Mouse (Mus musculus) kidney, postnatal 10 days (tissue): ENCODE measurements around the gene Scn3a.
A peak's percentile ranks its signal among the peaks of the same experiment; 100 is the strongest.

Experiments used
- DNase-seq: peaks from one replicate; pipeline ENCODE4 v3.0.0; 2021; ENCODE audit warnings: mixed read lengths

The Scn3a gene

GRCm38 (mm10) chr2:65566793-65567787, at the start of gene Scn3a:
Scn3a (minus strand) TSS chr2:65567627.
- DNase-seq: peak; percentile 60

- DNase-seq: no peak
These were observed 44.5 kb upstream of the Scn3a start for GRCm38 (mm10) chr2:65611887-65612286.

DNA sequence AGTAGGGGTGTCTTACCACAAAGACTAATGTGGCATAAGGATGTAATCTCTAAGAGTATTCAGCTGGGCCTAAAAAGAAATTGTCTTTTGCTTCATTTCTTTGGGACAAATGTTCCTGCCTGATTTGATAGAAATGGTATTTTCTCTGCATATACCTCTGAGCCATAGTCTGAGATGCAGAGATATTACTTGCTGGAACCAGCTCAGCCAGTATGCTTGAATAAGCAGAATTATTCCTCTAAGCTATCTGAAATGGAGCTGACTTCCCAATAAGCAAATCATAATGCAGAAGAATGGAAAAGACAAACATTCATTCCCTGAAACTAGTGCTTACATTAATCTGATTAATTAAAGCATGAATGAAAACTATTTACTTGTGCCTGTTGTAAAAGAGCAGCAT, 40.4 kb upstream of the Scn3a start:
- DNase-seq: no peak

DNA sequence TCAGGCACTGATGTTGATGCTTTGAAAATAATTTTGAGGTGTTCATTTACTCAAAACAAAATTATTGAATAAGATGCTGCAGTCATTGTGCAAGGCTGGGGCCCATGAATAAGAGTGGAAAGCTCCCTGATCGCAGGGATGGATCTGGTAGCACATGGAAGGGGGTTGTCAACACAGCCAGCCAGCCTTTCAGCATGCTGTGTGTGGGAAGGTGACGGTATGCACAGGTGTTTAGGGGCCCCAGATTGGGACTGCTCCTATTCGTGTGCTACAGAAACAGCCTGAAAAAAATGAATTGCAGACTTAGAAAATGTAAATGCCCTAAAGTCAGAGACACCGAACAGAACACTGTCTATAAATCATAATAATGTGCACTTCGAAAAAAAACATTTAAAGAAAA, 20.3 kb upstream of the Scn3a start:
- DNase-seq: no peak

DNA sequence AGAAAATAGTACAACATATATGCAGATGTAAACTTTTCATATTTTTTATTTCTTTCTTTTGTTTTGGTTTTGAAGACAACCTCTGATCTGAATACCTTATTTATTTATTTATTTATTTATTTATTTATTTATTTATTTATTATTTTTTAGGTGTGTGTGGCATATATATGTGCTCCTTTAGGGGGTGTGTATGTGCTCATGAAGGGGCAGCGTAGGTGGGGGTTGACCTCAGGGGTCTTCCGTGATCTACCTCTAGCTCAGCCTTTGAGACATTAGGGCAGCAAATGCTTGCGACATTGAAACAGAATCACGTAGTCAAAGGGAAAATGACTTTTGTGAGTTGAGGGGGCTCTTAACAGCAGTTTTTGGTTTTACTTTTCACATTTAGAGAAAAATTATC, 498 bp upstream of the Scn3a start:
- no peak for DNase-seq

GRCm38 (mm10) chr2:65563898-65564297, 3.5 kb downstream of the Scn3a start:
- no peak for DNase-seq

GRCm38 (mm10) chr2:65557719-65558118, 9.7 kb downstream of the Scn3a start:
- DNase-seq: no peak

- DNase-seq: no peak
These were observed 12.8 kb downstream of the Scn3a start for GRCm38 (mm10) chr2:65554662-65555061.

DNA sequence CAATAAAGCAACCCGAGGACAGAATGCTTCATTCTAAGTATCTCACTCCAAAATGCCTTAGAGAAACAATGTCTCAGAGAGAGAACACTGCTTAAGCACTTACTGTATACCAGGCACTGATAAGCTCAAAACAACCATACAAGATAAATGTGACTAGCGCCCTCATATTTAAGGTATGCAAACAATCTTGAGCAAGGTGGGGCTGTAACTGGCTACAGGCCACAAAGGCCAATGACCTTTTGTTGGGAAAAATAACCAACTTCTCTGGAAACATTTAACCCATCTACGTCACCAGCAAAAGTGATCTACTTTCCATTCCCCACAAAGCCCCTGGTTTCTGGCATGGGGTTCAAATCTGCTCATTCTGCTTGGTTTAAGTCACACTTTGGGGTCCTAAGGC, 14.0 kb downstream of the Scn3a start:
- DNase-seq: no peak

GRCm38 (mm10) chr2:65552727-65553126, 14.7 kb downstream of the Scn3a start:
- no peak for DNase-seq

DNA sequence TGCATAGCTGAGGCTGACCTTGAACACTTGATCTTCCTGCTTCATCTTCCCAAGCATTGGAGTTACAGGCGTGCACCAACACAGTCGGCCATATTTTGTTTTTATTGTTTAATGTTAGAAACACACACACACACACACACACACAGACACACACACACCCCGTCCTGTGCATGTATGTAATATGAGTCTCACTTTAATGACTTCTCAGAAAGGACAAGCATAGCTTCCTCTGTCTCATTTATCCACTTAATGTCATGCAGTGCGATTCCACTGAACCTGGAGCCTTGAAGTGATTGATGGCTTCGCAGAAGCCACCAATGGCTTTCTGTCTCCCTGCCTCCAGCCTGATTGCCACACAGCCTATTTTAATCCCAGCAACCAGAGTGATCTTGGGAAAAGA, 15.2 kb downstream of the Scn3a start:
- DNase-seq: no peak

DNA sequence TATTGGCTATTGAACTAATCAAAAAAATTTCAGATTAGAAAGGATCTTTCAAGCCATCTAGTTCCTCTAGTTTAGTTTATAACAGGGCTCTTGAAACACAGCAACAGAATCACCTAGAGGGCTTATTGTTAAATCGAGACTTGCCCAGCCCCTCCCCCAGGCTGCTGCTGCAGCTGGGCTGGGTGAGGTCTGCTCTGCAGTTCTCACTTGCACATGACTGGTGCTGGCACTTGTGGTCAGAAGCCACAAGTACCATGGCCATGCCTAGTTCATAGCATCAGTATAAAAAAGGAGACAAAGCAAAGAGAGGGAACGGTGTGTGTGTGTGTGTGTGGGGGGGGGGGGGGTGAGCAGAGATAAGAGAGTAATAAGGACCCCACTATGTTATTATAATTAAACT, 15.7 kb downstream of the Scn3a start:
- DNase-seq: no peak

- no peak for DNase-seq
These were observed 16.9 kb downstream of the Scn3a start for GRCm38 (mm10) chr2:65550564-65550963.

GRCm38 (mm10) chr2:65548665-65549064, 18.8 kb downstream of the Scn3a start:
- DNase-seq: no peak

DNA sequence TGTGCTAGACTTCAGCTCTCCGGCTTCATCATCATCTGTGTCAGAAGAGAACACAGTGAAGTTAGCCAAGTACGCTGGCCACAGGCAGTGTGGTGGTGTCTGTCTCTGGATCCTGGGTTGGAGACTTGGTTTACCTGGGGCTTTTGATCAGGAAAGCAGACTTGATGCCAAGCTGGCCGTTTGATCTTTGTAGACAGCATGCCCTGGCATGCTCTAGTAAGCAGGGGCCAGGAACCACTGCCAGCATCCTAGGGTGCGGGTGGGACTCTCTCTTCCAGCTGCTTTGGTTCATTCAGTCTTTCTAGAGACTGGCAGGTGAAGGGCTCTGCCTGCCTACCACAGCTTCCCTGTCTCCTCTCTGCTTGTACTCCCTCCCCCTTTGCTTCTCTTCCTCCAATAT, 20.1 kb downstream of the Scn3a start:
- no peak for DNase-seq

GRCm38 (mm10) chr2:65542906-65543592, 24.4 kb downstream of the Scn3a start:
- DNase-seq: no peak

- DNase-seq: no peak
These were observed 25.6 kb downstream of the Scn3a start for GRCm38 (mm10) chr2:65541781-65542180.

- DNase-seq: no peak
These were observed 29.0 kb downstream of the Scn3a start for GRCm38 (mm10) chr2:65538436-65538835.

DNA sequence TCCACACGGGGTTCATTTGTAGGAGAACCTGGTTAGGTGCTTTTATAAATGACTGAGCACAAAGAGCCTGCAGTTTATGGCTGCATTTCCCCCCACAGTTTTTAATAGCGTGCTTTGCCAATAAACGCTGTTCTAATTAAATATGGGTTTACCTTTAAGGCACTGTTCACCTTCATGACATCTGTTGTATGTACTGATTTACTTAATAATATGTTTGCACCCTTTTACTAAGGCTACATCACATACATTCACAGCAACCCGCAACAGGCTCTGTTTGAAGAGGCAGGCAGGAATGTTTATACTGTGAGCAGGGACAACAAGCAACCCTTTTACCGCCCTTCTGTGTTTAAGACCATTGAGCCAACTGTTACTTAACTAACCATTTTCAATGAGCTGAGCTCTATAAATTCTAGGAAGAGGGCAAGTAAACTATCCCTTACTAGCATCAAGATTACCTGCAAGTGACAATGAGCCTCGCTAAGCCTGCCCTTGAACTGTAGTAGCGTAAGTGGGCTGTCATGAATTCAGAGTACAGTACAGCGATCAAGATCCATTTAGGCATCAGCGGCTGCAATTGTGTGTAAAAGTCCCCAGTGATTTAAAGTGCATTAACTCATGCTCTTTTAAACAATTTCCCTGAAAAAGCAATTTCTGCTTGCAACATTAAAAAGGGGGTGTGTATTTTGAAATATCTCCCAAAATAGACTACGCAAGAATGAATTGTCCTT, 35.1 kb downstream of the Scn3a start:
- DNase-seq: no peak

- no peak for DNase-seq
These were observed 38.3 kb downstream of the Scn3a start for GRCm38 (mm10) chr2:65529148-65529547.

DNA sequence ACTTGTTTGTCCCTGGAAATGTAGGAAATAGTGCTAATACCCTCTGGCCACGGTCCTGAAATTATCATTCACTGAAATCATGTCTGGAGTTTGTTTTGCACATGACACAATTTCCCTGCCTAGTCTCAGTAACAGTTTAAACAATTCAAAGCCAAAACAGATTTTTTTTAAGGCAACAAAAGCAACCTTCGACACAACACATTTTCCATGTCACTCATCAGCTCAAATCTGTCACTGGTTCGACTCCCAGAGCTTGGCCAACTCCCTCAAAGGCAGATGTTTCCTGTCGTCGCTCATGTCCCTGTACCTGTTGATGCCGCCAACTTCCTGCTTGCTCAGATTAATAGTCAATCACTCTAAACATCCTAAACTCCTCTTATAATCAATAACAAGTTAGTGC, 50.7 kb downstream of the Scn3a start:
- DNase-seq: no peak

DNA sequence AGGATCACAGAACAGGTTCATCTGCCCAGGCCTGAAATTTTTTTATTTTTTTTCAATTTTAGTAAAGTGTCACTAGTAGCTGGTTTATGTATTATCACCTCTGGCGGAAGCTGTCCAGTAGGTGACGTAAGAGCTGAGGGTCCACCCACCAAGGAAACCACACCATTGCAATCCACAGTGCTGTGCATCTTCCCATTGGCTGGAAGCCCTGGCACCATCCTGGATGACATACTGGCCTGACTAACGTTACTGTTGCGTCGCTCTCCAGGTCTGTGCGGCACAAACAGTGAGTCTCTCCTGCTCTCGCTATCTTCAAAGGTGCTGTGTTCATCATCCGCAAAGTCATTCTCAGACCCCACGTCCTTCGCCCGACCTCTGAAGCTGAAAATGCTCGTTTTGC, 59.2 kb downstream of the Scn3a start:
- DNase-seq: no peak

GRCm38 (mm10) chr2:65490450-65490849, 77.0 kb downstream of the Scn3a start:
- no peak for DNase-seq
